Mouse (Mus musculus) E14TG2a.4 (cell line): Measurements from ENCODE around the gene Ak3.

ENCODE experiments used
- CTCF ChIP-seq: conservative IDR thresholded peaks from 2 replicates; pipeline ENCODE4 v1.5.1; 2014; ENCODE audit warnings: low read length
- NANOG ChIP-seq: IDR thresholded peaks from 2 replicates; pipeline ENCODE4 v1.6.1; 2014; ENCODE audit warnings: borderline replicate concordance, low read length, mixed read lengths

DNA sequence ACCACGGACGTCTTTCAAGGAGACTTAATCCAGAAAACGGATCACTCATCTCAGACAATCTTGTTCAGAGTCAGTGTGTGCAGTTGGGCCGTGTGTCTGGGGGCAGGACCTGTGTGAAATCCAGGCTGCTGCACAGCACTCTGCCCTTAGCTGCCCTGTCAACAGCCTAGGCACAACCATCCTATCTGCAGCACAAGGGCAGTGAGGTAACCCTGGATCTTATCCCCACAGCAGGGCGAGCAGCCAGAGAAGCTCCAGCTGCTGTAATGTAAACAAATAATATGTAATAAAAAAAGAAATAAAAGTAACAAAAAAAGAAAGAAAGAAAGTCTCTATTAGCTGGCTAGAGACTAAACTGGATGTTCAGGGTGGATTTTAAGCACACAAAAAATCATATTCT, 21.4 kb upstream of the Ak3 start:
- TF ChIP-seq CTCF, result no peak
- TF ChIP-seq NANOG, result no peak
